Mouse (Mus musculus): Measurements from ENCODE around the gene Fam69b. TPM values are rescaled to one million over a fixed set of nuclear protein-coding genes. Genes with fewer than 3 reads are reported as not detected.
A peak's percentile ranks its signal among the peaks of the same experiment; 100 is the strongest.

Gene Fam69b
- total RNA-seq (2014; rRNA removed) (0.09 and 0.13 TPM in 2 replicates), polyA plus RNA-seq (2012; rRNA removed) (0.41 and 0.60 TPM in 2 replicates)

GRCm38 (mm10) chr2:26627921-26628739 lies at the start of gene Fam69b:
TSS of gene Fam69b (plus strand) at chr2:26628457.
- DNase-seq (ENCODE audit: extremely low read depth, low read depth, low spot score) = no peak
- peaks cover 3% of the 10 kb centered on the region; the same call in 1 of the 2 replicates for H3K27me3 ChIP-seq (ENCODE audit: control insufficient read depth, insufficient read depth, low read length)
- peak within 1 kb of the TSS; percentile 72 for H3K9ac ChIP-seq (ENCODE audit: low read depth, low read length)
- no peaks in the 10 kb centered on the region for H3K36me3 ChIP-seq (ENCODE audit: control insufficient read depth, insufficient read depth, low read length)
- H3K79me2 ChIP-seq (ENCODE audit: control insufficient read depth, insufficient read depth, low read length) = no peaks in the 10 kb centered on the region
- 3% methylated on average over 68 of the region's 70 CpGs for WGBS
- no peak within 1 kb of the TSS for H3K27ac ChIP-seq (replicated peaks; ENCODE audit: insufficient read depth, low read depth, low read length)
- H3K4me1 ChIP-seq (ENCODE audit: control insufficient read depth, insufficient read depth, low read length) = no peaks in the 10 kb centered on the region
- H3K4me3 ChIP-seq (ENCODE audit: insufficient read depth, low read depth, low read length) = peak within 1 kb of the TSS; percentile 53
- TF ChIP-seq CTCF (IDR thresholded peaks at IDR 0.05; ENCODE audit: low read depth, low read length) = no peak

- H3K9ac ChIP-seq (ENCODE audit: low read depth, low read length) = peak within 1 kb of the TSS; percentile 12; the same call in 1 of the 2 replicates
- H3K27ac ChIP-seq (replicated peaks; ENCODE audit: insufficient read depth, low read depth, low read length) = peak within 1 kb of the TSS; percentile 83
- H3K4me1 ChIP-seq (ENCODE audit: control insufficient read depth, insufficient read depth, low read length) = no peaks in the 10 kb centered on the region
- no peaks in the 10 kb centered on the region for H3K79me2 ChIP-seq (ENCODE audit: control insufficient read depth, insufficient read depth, low read length)
- no peaks in the 10 kb centered on the region for H3K36me3 ChIP-seq (ENCODE audit: control insufficient read depth, insufficient read depth, low read length)
- 91% methylated on average over 1 of the region's 1 CpGs for WGBS
- TF ChIP-seq CTCF (IDR thresholded peaks at IDR 0.05; ENCODE audit: low read depth, low read length) = no peak
- no peak for TF ChIP-seq POLR2A (IDR thresholded peaks at IDR 0.05; ENCODE audit: extremely low read depth, insufficient read depth, low read length)
- H3K4me3 ChIP-seq (ENCODE audit: insufficient read depth, low read depth, low read length) = peak within 1 kb of the TSS; percentile 53
- DNase-seq (ENCODE audit: extremely low read depth, low read depth, low spot score) = no peak
- H3K27me3 ChIP-seq (ENCODE audit: control insufficient read depth, insufficient read depth, low read length) = no peaks in the 10 kb centered on the region
Observed at GRCm38 (mm10) chr2:26579714-26580113, 48.5 kb upstream of the Fam69b start, which contains the start of gene Egfl7. TSS of gene Egfl7 (plus strand) at chr2:26580014.

GRCm38 (mm10) chr2:26580751-26581150 lies 47.5 kb upstream of the Fam69b start:
- Histone ChIP-seq H3K36me3 (ENCODE audit: control insufficient read depth, insufficient read depth, low read length) (no peaks in the 10 kb centered on the region), H3K79me2 (ENCODE audit: control insufficient read depth, insufficient read depth, low read length) (no peaks in the 10 kb centered on the region), H3K4me3 (ENCODE audit: insufficient read depth, low read depth, low read length) (peak overlapping the region; percentile 53), H3K9ac (ENCODE audit: low read depth, low read length) (peak overlapping the region; percentile 50), H3K27ac (replicated peaks; ENCODE audit: insufficient read depth, low read depth, low read length) (peak overlapping the region; percentile 83), H3K27me3 (ENCODE audit: control insufficient read depth, insufficient read depth, low read length) (no peaks in the 10 kb centered on the region), H3K4me1 (ENCODE audit: control insufficient read depth, insufficient read depth, low read length) (no peaks in the 10 kb centered on the region)
- TF ChIP-seq POLR2A (IDR thresholded peaks at IDR 0.05; ENCODE audit: extremely low read depth, insufficient read depth, low read length) = no peak
- TF ChIP-seq CTCF (IDR thresholded peaks at IDR 0.05; ENCODE audit: low read depth, low read length) = no peak
- 82% methylated on average over 5 of the region's 5 CpGs for WGBS
- no peak for DNase-seq (ENCODE audit: extremely low read depth, low read depth, low spot score)

- 70% methylated on average over 2 of the region's 2 CpGs for WGBS
- Histone ChIP-seq H3K36me3 (ENCODE audit: control insufficient read depth, insufficient read depth, low read length) (no peaks in the 10 kb centered on the region), H3K79me2 (ENCODE audit: control insufficient read depth, insufficient read depth, low read length) (no peaks in the 10 kb centered on the region), H3K9ac (ENCODE audit: low read depth, low read length) (peak overlapping the region; percentile 50; the same call in 1 of the 2 replicates), H3K27ac (replicated peaks; ENCODE audit: insufficient read depth, low read depth, low read length) (peak overlapping the region; percentile 82), H3K27me3 (ENCODE audit: control insufficient read depth, insufficient read depth, low read length) (no peaks in the 10 kb centered on the region), H3K4me3 (ENCODE audit: insufficient read depth, low read depth, low read length) (peak overlapping the region; percentile 43), H3K4me1 (ENCODE audit: control insufficient read depth, insufficient read depth, low read length) (0 out of 2 replicates have a peak, but pooled peaks cover 3% of the 10 kb centered on the region)
- no peak for DNase-seq (ENCODE audit: extremely low read depth, low read depth, low spot score)
- TF ChIP-seq POLR2A (IDR thresholded peaks at IDR 0.05; ENCODE audit: extremely low read depth, insufficient read depth, low read length) = no peak
- TF ChIP-seq CTCF (IDR thresholded peaks at IDR 0.05; ENCODE audit: low read depth, low read length) = no peak
Observed at GRCm38 (mm10) chr2:26582203-26582602, 46.1 kb upstream of the Fam69b start.

- no peaks in the 10 kb centered on the region for H3K36me3 ChIP-seq (ENCODE audit: control insufficient read depth, insufficient read depth, low read length)
- no peaks in the 10 kb centered on the region for H3K79me2 ChIP-seq (ENCODE audit: control insufficient read depth, insufficient read depth, low read length)
- TF ChIP-seq POLR2A (IDR thresholded peaks at IDR 0.05; ENCODE audit: extremely low read depth, insufficient read depth, low read length) = no peak
- TF ChIP-seq CTCF (IDR thresholded peaks at IDR 0.05; ENCODE audit: low read depth, low read length) = no peak
- peak overlapping the region; percentile 33 for H3K9ac ChIP-seq (ENCODE audit: low read depth, low read length)
- DNase-seq (ENCODE audit: extremely low read depth, low read depth, low spot score) = no peak
- peak overlapping the region; percentile 79 for H3K27ac ChIP-seq (replicated peaks; ENCODE audit: insufficient read depth, low read depth, low read length)
- 83% methylated on average over 7 of the region's 7 CpGs for WGBS
- H3K4me3 ChIP-seq (ENCODE audit: insufficient read depth, low read depth, low read length) = peak overlapping the region; percentile 34
- no peaks in the 10 kb centered on the region for H3K27me3 ChIP-seq (ENCODE audit: control insufficient read depth, insufficient read depth, low read length)
- H3K4me1 ChIP-seq (ENCODE audit: control insufficient read depth, insufficient read depth, low read length) = 0 out of 2 replicates have a peak, but pooled peaks cover 3% of the 10 kb centered on the region
Observed at GRCm38 (mm10) chr2:26582741-26583140, 45.5 kb upstream of the Fam69b start.

GRCm38 (mm10) chr2:26583640-26584039 lies 44.6 kb upstream of the Fam69b start:
- peak overlapping the region; percentile 79 for H3K27ac ChIP-seq (replicated peaks; ENCODE audit: insufficient read depth, low read depth, low read length)
- peak overlapping the region; percentile 77 for H3K9ac ChIP-seq (ENCODE audit: low read depth, low read length)
- H3K79me2 ChIP-seq (ENCODE audit: control insufficient read depth, insufficient read depth, low read length) = no peaks in the 10 kb centered on the region
- TF ChIP-seq CTCF (IDR thresholded peaks at IDR 0.05; ENCODE audit: low read depth, low read length) = no peak
- peak; percentile 85 for TF ChIP-seq POLR2A (IDR thresholded peaks at IDR 0.05; ENCODE audit: extremely low read depth, insufficient read depth, low read length)
- DNase-seq (ENCODE audit: extremely low read depth, low read depth, low spot score) = no peak
- WGBS = 49% methylated on average over 11 of the region's 11 CpGs
- no peaks in the 10 kb centered on the region for H3K36me3 ChIP-seq (ENCODE audit: control insufficient read depth, insufficient read depth, low read length)
- H3K27me3 ChIP-seq (ENCODE audit: control insufficient read depth, insufficient read depth, low read length) = no peaks in the 10 kb centered on the region
- peak overlapping the region; percentile 87 for H3K4me3 ChIP-seq (ENCODE audit: insufficient read depth, low read depth, low read length)
- H3K4me1 ChIP-seq (ENCODE audit: control insufficient read depth, insufficient read depth, low read length) = 0 out of 2 replicates have a peak, but pooled peaks cover 3% of the 10 kb centered on the region

All from liver, adult 2 months (tissue).